Mouse (Mus musculus): ENCODE data around the gene Pde4b.

GRCm38 (mm10) chr4:102577636-102578035 lies 490.3 kb downstream of the Pde4b start:
- TF ChIP-seq CTCF (IDR thresholded peaks at IDR 0.05): no peak
- TF ChIP-seq EP300 (IDR thresholded peaks at IDR 0.05): no peak

All from lung, postnatal 0 days (tissue).